Mouse (Mus musculus) E14TG2a.4 (cell line): ENCODE measurements around the gene Arpc3.

Source experiments
- CTCF ChIP-seq: conservative IDR thresholded peaks from 2 replicates; pipeline ENCODE4 v1.5.1; 2014; ENCODE audit warnings: low read length
- NANOG ChIP-seq: IDR thresholded peaks from 2 replicates; pipeline ENCODE4 v1.6.1; 2014; ENCODE audit warnings: borderline replicate concordance, low read length, mixed read lengths
- POU5F1 ChIP-seq: IDR thresholded peaks from 2 replicates; pipeline ENCODE4 v1.6.1; 2014; ENCODE audit warnings: low read length, borderline replicate concordance

DNA sequence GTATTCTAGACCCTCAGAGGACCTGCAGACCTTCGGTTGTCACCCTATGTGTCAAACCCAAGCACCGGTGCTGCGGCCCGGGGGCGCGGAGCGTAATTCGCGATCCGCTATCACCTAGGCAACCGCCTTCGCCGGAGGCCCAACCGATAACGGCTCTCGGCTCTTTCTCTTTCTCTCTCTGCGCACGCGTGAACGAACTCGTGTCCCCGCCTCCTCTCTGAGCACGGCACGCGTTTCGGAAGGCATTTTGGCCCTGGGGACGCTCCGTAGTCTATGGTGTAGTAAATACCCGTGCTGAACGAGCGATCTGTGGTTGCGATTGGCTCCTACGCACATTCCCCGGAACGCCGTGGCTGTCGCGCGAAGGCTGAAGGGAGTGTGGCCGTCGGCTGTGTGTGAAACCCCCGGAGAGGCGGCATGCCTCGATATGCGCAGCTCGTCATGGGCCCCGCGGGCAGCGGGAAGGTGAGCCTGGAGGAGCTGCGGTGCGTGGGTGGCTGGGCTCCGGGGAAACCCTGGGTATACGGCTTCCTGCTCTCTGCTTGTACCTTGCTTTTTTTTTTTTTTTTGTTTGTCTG is 19.4 kb upstream of the Arpc3 start, which contains the start of gene Fam216a:
- no peak for TF ChIP-seq CTCF
- no peak for TF ChIP-seq NANOG
- TF ChIP-seq POU5F1, result no peak
